Mouse (Mus musculus): ENCODE measurements at regions not wholly inside any gene's neighbourhood (a gene's known extent, or its start where the extent isn't known, plus 50 kb on each side); places are given as distances from the start of the nearest gene placed in this dataset.

- 69% methylated on average over 10 of the region's 10 CpGs for whole genome bisulfite sequencing
- H3K27ac ChIP-seq (ENCODE audit: insufficient read depth, low read depth, low read length) = no peak overlapping the region
- no peaks in the 10 kb centered on the region for H3K4me1 ChIP-seq (ENCODE audit: control insufficient read depth, insufficient read depth, low read length)
- no peak overlapping the region for H3K4me3 ChIP-seq (ENCODE audit: insufficient read depth, low read depth, low read length)
- TF ChIP-seq POLR2A (IDR thresholded peaks at IDR 0.05; ENCODE audit: insufficient read depth, low read depth, low read length) = no peak
- TF ChIP-seq CTCF (IDR thresholded peaks at IDR 0.05; ENCODE audit: insufficient read depth, low read depth, low read length) = no peak
Measured at GRCm38 (mm10) chr10:43634371-43635080, 56.4 kb downstream of the Cd24a start.

DNA sequence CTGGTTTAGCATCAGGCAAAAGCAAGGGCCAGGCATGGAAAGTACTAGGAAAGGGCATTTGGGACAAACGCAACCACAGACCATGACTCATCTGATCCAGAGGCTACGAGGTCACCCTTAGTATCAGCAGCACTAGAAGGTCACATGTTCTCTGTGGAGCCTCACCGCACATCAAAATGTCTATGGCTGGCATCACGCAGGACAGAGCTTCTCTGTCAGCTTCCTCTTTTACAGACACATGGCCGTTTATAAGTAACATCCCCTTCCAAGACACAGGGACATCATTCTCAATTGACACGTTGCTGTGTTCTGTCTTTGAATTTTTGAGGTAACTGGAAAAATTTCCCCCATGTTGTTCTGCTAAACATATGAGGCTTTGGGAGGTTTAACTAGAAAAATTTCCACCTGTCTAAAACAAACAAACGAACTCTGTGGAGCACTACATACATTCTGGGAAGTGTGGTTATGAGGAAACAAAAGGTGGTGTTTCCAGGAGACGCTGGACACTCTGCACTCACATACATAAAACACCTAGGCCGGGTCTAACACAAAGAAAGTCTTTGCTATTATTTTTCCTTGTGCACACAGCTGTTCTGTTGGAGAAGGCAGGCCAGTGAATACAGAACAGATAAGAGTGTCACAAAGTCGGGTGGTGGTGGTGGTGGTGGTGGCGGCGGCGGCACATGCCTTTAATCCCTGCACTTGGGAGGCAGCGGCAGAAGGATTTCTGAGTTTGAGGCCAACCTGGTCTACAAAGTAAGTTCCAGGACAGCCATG lies 63.3 kb downstream of the Cd24a start:
- 91% methylated on average over 14 of the region's 14 CpGs for WGBS
- TF ChIP-seq POLR2A (IDR thresholded peaks at IDR 0.05; ENCODE audit: insufficient read depth, low read depth, low read length) (no peak), CTCF (IDR thresholded peaks at IDR 0.05; ENCODE audit: insufficient read depth, low read depth, low read length) (no peak)
- no peak overlapping the region for H3K27ac ChIP-seq (ENCODE audit: insufficient read depth, low read depth, low read length)
- H3K4me3 ChIP-seq (ENCODE audit: insufficient read depth, low read depth, low read length) = no peak overlapping the region
- no peaks in the 10 kb centered on the region for H3K4me1 ChIP-seq (ENCODE audit: control insufficient read depth, insufficient read depth, low read length)

DNA sequence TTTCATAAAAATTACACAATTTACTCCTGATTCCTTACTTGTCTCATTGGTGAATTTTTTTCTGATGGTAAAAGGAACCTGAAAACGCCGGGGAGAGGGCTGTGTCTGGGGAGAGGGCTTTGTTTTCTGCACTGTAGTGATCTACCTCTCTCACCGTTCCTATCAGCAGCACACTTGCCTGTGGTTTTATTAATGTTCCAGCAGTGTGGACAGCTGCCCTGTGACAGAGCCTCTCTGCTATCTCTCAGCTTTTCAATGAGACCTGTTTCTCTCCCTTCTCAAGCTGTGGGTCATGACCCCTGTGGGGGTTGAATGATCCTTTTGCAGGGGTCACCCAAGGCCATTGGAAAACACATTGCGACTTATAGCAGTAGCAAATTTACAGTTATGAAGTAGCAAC lies 68.2 kb downstream of the Cd24a start:
- Histone ChIP-seq H3K27ac (ENCODE audit: insufficient read depth, low read depth, low read length) (no peak overlapping the region), H3K4me1 (ENCODE audit: control insufficient read depth, insufficient read depth, low read length) (no peaks in the 10 kb centered on the region), H3K4me3 (ENCODE audit: insufficient read depth, low read depth, low read length) (no peak overlapping the region)
- TF ChIP-seq CTCF (IDR thresholded peaks at IDR 0.05; ENCODE audit: insufficient read depth, low read depth, low read length) = no peak
- 85% methylated on average over 4 of the region's 4 CpGs for WGBS

DNA sequence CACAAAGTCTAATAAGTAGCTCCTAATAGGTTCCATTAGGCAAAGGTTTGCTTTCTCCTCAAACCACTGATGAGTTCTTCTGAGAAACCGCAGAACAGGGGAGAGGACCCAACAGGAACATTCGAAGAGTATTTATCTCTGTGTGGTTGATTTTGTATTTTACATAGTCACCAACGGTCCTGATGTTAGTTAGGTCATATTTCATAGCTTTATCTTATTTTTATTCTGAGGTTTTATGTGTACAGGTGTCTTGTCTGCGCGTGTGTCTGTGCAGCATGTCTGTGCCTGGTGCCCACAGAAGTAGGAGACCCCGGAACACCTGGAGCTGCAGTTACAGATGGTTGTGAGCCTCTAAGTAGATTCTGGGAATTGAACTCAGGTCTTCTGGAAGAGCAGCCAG lies 68.9 kb downstream of the Cd24a start:
- WGBS = 96% methylated on average over 6 of the region's 6 CpGs
- H3K27ac ChIP-seq (ENCODE audit: insufficient read depth, low read depth, low read length) = no peak overlapping the region
- no peaks in the 10 kb centered on the region for H3K4me1 ChIP-seq (ENCODE audit: control insufficient read depth, insufficient read depth, low read length)
- TF ChIP-seq CTCF (IDR thresholded peaks at IDR 0.05; ENCODE audit: insufficient read depth, low read depth, low read length) (no peak), POLR2A (IDR thresholded peaks at IDR 0.05; ENCODE audit: insufficient read depth, low read depth, low read length) (no peak)
- no peak overlapping the region for H3K4me3 ChIP-seq (ENCODE audit: insufficient read depth, low read depth, low read length)

- no peak for TF ChIP-seq CTCF (IDR thresholded peaks at IDR 0.05; ENCODE audit: insufficient read depth, low read depth, low read length)
- TF ChIP-seq POLR2A (IDR thresholded peaks at IDR 0.05; ENCODE audit: insufficient read depth, low read depth, low read length) = no peak
- Histone ChIP-seq H3K27ac (ENCODE audit: insufficient read depth, low read depth, low read length) (no peak overlapping the region), H3K4me1 (ENCODE audit: control insufficient read depth, insufficient read depth, low read length) (no peaks in the 10 kb centered on the region), H3K4me3 (ENCODE audit: insufficient read depth, low read depth, low read length) (no peak overlapping the region)
- 60% methylated on average over 5 of the region's 5 CpGs for WGBS
Measured at GRCm38 (mm10) chr10:43648186-43648585, 70.1 kb downstream of the Cd24a start.

DNA sequence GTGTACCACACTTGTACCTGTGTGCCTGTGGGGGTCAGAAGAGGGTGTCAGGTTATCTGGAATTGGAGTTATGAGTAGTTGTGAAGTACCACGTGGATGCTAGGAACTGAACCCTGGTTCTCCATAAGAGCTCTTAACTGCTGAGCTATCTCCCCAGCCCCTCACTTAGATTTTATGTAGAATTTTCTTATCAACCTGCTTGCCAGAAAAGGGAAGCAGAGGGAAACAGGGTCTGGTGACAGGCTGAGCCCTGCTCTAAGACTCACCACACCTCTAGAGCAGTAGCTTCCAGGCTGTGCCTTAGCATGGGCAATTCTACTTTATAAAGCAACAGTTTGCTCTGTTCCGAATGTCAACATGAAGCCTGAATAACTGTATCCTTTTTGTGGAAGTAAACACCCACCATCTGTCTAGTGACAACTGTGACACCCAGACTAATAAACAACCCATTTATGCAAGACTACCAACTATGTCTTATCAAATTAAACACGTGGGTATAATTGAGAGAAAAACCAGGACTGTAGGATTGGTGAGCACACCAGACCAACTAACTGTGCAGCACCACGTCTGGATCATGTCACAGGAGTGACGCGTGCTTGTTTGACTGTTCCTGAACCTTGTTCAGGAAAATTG lies 70.8 kb downstream of the Cd24a start:
- TF ChIP-seq CTCF (IDR thresholded peaks at IDR 0.05; ENCODE audit: insufficient read depth, low read depth, low read length) (no peak), POLR2A (IDR thresholded peaks at IDR 0.05; ENCODE audit: insufficient read depth, low read depth, low read length) (no peak)
- Histone ChIP-seq H3K4me3 (ENCODE audit: insufficient read depth, low read depth, low read length) (no peak overlapping the region), H3K27ac (ENCODE audit: insufficient read depth, low read depth, low read length) (no peak overlapping the region), H3K4me1 (ENCODE audit: control insufficient read depth, insufficient read depth, low read length) (no peaks in the 10 kb centered on the region)
- WGBS = 80% methylated on average over 6 of the region's 6 CpGs

DNA sequence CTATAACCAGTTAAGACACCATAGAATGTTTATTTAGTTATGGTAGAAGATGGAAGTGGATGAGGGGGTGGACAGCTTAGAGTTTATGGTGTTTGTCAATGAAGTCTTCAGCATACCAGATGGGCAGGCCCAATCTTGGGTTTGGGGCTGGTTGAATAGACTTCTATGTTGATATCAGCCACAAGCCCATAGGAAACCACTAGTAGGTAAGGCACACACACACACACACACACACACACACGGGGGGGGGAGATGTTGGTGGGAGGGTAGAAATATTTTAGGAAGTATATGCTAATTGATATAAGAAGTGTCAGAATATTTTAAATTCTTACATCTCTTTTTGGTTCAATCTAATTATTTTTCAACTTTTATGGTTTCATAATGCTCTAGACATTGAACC lies 72.4 kb downstream of the Cd24a start:
- 75% methylated on average over 1 of the region's 1 CpGs for WGBS

DNA sequence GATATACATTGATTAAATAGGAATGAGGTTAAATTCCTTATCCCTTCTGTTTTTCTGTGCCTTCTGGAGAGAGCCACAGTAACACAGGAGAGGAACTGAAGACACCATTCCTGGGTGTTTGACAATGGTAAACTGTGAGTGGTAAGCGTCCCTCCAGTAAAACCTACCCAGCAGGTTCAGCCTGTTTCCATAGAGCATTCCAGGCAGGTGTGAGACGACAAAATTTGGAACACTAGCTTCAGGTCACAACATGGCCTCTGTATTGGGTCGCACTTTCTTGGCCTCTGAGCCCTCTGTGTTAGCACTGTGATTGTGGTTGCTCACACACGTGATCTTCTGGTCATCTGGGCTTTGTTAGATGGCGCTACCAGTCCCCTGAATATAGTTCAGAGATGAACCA lies 73.4 kb downstream of the Cd24a start:
- TF ChIP-seq CTCF (IDR thresholded peaks at IDR 0.05; ENCODE audit: insufficient read depth, low read depth, low read length) (no peak), POLR2A (IDR thresholded peaks at IDR 0.05; ENCODE audit: insufficient read depth, low read depth, low read length) (no peak)
- 96% methylated on average over 5 of the region's 5 CpGs for WGBS
- no peak overlapping the region for H3K27ac ChIP-seq (ENCODE audit: insufficient read depth, low read depth, low read length)
- H3K4me3 ChIP-seq (ENCODE audit: insufficient read depth, low read depth, low read length) = no peak overlapping the region
- H3K4me1 ChIP-seq (ENCODE audit: control insufficient read depth, insufficient read depth, low read length) = peaks cover 3% of the 10 kb centered on the region; the same call in 1 of the 2 replicates

More for the DNA sequence above, 72.4 kb downstream of the Cd24a start:
- no peak overlapping the region for H3K27ac ChIP-seq (ENCODE audit: insufficient read depth, low read depth, low read length)
- no peak for TF ChIP-seq CTCF (IDR thresholded peaks at IDR 0.05; ENCODE audit: insufficient read depth, low read depth, low read length)
- H3K4me1 ChIP-seq (ENCODE audit: control insufficient read depth, insufficient read depth, low read length) = no peaks in the 10 kb centered on the region
- no peak overlapping the region for H3K4me3 ChIP-seq (ENCODE audit: insufficient read depth, low read depth, low read length)

DNA sequence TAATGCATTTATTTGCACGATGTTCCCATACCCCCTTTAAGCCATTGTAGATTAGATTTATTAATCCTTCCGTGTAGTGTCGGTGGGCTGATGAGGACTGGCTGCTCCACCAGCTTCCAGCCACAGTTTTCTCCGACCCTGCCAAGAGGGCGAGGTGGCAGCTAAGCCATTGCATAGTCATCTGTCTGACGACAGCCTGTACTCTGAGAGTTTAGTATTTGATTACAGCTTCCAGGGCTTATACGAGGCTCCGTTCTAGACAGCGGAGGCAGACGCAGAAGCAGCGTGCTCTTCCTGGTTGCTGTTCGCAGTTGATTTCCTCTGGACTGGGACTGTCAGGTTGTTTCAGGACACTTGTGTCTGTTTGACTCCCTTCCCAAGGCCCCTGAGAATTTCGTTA lies 73.8 kb downstream of the Cd24a start:
- no peak overlapping the region for H3K27ac ChIP-seq (ENCODE audit: insufficient read depth, low read depth, low read length)
- TF ChIP-seq POLR2A (IDR thresholded peaks at IDR 0.05; ENCODE audit: insufficient read depth, low read depth, low read length) = no peak
- no peak for TF ChIP-seq CTCF (IDR thresholded peaks at IDR 0.05; ENCODE audit: insufficient read depth, low read depth, low read length)
- H3K4me1 ChIP-seq (ENCODE audit: control insufficient read depth, insufficient read depth, low read length) = peaks cover 3% of the 10 kb centered on the region; the same call in 1 of the 2 replicates
- 81% methylated on average over 13 of the region's 13 CpGs for WGBS
- H3K4me3 ChIP-seq (ENCODE audit: insufficient read depth, low read depth, low read length) = no peak overlapping the region
